Mouse (Mus musculus) brain, embryonic 18.5 days (tissue): ENCODE measurements around the gene Styx.
"Not testable (repeated sequence)": the region's sequence is repeated elsewhere in the genome, so short reads cannot be mapped to it uniquely, and the experiment has no call there.

Source experiments
- DNase-seq: peaks from one replicate; pipeline ENCODE4 v3.0.0-alpha.2; 2012; ENCODE audit warnings: low read depth, low spot score

Gene Styx

GRCm38 (mm10) chr14:45464036-45465035 lies 113.4 kb downstream of the Styx start:
- DNase-seq: no peak

- DNase-seq: not testable (repeated sequence)
These were observed 115.5 kb downstream of the Styx start for GRCm38 (mm10) chr14:45466371-45466770.

GRCm38 (mm10) chr14:45469446-45469845 lies 118.6 kb downstream of the Styx start:
- DNase-seq: no peak
